Mouse (Mus musculus): Measurements from ENCODE around the gene Mtrr. TPM values are rescaled to one million over a fixed set of nuclear protein-coding genes. Genes with fewer than 3 reads are reported as not detected.

Gene Mtrr
- total RNA-seq (2021): 10 to 100 TPM; 16.0 to 16.9 TPM

DNA sequence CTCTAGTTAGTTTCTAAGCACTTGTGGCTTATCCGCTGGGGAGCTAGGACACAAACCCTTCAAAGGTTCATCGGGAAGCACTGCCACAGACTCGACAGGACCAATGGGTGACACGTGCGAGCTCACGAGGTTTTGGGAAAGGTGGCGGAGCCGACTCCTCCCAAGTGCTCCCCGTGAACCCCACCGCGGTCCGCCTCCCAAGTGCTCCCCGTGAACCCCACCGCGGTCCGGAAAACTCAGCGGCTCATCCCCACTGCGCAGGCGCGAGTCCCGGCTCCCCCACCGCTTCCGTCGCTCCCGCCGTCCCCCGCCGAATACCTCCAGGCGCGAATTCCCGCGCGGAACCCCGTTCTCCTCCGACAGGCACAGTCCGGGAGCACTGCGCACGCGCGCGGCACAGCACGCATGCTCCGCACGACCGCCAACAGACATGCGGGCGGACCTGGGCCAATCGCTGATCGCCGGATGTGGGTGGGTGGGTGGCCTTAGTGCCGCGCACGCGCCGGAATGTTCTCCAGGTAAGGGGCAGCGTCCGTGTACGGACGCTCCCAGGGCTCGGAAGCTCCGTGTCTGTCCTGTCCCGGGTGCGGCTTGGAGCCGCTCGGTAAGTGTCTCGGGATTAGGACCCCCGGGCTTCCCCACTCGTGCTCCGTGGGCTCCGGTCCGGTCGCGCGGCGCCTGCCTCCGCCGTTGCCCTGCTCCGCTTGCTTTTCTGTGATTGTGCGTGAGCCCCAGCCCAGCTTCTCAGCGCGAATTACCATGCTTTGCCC is at the start of gene Mtrr, which contains the start of gene Fastkd3:
TSS of gene Mtrr (minus strand) at position 403 of the 770 bp plus-strand sequence.
TSS of gene Fastkd3 (plus strand) at position 488 of the 770 bp plus-strand sequence.
- DNase-seq: peak; percentile 99

DNA sequence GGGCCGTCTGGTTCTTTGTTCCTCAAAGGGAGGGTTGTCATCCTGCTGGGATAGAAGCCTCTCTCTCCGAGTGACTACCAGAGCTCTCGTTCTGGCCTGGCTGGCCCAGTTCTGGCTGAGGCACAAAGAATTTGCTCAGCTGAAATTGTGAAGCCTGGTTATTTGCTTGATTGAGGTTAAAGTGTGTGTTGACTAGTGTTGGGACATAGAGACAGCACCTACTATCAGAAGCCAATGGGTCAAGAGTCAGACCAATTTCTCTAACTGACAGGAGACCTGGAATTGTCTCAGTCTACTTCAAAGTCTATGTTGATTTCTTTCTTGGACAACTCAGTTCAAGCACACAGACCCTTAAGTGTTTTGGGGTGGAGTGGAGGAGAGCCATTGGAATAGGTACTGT is 45.1 kb upstream of the Mtrr start:
- DNase-seq: no peak

DNA sequence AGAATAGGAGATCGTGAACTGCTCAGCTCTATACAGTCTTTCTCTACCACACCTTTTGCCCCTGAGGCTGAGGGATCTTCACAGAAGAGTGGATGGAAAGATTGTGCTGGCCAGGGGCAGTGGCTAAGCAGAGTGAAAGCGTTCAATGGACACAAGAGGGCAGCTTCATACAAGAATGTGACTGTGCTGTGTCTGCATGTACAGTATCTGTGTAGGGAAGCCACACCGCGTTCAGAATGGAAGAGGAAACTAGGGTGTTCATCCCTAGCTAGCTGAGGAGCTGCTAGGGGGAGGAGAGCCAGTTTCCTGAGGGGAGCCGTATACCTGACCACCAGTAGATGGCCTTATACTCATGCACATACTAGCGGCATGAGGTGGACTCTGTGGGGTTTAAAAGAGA is 40.8 kb upstream of the Mtrr start:
- DNase-seq: no peak

DNA sequence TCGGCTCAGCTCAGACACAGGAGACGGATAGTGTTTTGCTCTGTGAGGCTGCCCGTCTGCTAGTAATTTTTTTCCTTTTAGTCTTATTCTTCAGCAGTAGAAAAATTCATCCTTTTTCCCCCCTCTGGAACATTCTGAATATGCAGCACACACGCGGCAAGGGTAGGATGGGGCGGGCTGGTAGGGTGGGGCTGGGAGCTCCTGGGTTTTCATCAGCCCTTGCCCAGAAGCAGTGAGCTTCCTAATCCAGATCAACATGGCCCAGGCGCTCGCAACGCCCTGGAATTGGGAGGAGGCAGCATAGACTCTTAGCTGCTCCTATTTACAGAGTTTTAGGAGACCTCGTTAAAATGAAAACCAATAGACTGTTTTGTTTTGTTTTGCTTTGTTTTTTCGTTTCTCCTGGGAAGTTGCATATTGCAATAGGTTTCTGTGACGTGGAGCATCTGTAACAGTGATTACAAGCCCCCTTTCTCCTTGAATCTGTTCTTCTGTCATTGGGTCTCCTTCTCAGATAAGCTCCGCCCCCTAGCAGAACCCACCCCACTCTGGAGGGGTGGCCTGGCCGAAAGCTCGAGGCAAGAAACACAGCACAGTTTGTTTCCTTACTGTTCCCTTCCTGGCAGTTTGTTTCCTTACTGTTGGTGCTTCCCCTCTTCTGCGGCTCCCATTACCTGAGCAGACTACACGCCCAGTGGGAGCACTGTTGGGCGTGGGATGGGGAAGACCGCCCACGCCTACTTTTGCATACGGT is 25.9 kb upstream of the Mtrr start:
- DNase-seq: no peak

DNA sequence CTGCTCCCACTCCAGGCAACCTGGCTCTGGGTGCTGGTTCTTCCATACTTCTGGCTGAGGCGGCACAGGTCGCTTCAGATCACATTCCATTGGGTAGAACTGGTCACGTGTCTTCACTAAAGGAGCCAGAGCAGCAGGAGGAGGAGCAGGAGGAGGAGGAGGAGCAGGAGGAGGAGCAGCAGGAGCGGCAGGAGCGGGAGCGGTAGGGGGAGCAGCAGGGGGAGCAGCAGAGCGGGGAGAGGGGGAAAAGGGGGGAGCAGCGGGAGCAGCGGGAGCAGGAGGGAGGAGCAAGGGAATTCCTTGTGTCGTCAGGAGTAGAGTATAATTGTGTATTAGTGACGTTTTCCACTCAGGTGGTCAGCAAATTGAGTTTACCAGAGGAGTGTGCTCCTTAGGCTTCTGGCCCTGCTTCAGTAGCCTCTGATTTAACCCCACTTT is 23.8 kb upstream of the Mtrr start:
- peak; percentile 13 for DNase-seq

DNA sequence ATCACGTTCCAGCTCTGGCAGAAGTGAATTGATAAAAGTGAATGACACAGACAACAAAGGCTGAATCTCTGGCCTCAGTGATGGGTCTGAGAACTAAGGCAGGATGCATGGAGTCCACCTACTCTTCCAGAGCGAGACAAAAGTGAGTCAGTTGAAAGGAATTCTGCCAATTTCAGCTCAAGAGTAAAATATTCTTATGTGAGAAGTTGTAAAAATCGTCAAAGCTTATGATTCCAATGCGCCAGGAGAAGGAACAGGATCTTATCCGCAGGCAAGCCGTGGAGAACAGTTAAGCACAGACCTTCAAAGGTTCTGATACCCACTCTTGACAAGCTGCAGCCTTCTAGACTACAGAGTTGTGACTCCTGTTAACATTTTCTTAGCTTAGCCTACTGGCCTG is 21.1 kb upstream of the Mtrr start:
- DNase-seq: no peak

DNA sequence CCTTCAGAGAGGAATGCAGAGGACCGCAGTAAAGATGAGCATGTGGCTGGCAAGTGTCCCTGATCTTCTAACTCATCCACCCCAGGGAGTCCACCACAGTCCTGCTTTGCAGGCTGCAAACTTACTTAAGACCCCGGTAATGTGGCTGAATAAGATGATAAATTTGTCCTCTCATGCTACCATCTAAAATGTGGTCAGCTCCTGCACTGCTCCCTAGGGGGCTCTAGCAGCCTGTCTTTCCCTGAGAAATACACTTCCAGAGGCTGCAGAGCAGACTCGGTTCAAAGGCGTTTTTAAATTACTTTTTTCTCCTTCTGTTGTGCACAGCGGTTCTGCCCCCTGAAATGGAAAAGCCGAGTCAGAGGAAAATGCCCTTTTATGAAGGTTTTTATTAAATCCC is 19.2 kb upstream of the Mtrr start:
- DNase-seq: peak; percentile 31

DNA sequence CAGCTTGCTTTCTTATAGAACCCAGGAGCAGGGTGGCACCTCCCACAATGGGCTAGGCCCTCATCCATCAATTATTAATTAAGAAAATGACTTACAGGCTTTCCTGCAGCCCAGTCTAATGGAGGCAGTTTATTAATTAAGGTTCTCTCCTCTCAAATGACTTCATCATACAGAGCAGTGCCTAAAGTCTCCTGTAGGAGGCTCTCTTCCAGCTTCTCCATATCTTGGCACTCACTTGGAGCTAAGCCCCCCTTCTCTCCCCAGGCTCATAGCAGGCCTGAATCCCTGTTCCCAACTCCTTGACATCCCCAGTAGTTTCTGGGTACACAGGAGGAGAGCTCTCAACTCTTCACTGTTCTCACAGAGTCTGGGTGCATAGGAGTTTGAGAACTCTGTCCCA is 17.0 kb upstream of the Mtrr start:
- DNase-seq: no peak

DNA sequence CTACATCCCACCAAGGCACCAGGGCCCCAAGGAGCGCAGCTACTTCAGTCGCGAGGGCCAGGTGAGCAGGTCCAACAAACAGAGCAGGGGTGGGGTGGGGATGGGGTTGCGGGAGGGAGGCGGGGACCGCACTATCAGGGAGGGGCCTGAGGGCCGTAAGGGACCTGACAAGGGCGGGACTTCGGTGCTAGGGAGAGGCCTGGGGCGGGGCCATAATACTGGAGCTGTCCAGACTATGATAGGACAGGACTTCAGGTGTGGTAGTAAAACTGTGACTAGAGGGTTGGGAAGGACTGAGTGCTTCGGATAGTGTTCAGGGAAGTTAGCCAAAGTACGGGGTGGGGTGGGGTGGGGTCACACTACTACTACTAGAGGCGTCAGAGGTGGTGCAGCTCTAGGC is 15.7 kb upstream of the Mtrr start:
- no peak for DNase-seq

DNA sequence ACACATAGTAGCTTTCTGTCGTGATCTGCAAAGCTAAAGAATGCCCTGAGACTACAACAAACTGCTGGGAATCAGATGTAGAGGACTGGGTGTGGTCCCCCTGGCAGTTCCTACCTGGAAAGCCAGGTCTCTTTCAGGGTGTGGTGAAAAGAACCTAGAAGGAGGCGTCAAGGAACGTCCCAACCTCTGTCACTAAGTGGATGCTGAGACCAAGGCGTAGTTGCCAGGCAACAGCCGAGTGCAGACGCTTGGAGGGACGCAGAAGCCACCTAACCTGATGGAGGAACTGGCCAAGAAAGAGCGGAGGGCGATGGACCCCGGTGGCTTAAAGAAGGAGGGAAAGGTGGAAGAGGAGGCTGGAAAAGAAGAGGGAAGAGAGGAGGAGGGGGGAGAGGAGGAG is 15.2 kb upstream of the Mtrr start, which contains the start of gene 1700001L19Rik:
TSS of gene 1700001L19Rik (plus strand) at position 223 of the 400 bp plus-strand sequence.
- DNase-seq: no peak

DNA sequence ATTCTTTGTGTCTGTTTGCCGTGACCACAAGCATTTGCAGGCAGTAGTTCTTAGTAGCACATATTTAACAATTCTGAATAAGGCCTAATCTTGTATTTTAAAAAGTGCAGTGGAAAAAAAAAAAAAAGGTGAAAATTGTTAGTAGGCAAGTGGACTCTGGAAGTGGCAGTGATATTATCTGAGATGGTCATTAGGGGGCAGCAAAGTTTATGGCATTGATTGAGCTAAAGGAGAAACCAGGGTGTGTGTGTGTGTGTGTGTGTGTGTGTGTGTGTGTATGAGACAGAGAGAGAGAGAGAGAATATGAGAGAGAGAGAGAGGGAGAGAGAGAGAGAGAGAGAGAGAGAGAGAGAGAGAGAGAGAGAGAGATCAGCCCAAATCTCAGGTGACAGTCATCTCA is 11.8 kb upstream of the Mtrr start:
- DNase-seq: no peak

DNA sequence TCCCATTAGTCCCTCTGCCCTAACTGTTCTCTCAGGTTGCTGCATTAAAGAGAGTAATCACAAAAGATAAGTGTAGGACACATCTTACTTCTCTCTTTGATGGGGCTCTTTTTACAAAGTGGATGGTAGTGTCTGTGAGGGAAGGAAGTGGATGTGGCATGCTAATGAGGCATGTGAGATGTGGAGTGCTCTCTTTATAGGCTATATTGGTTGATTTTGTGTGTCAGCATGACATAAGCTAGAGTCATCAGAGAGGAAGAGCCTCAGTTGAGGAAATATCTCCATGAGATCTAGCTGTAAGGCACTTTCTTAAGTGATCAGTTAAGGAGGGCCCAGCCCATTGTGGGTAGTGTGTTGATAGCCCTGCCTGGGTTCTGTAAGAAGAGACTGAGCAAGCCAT is 6.4 kb upstream of the Mtrr start:
- DNase-seq: no peak

DNA sequence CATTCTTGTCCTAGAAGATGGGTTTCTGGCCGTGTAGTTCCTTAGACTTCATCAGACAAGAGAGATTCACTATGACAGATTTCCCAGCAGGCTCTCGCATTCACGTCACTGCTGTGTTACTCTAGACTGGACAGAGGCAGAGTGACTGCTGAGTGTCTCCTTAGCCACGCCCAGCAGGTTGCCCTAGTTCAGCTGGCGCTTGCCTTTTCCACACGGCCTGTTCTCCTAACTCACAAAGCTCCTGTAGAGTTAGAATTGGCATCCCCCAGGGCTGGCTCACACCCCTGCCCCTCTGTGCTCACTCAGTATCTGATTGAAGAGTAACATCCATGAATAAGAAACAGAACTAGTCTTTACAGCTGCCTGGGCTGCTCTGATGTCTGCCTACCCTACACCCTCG is 3.5 kb upstream of the Mtrr start:
- no peak for DNase-seq

DNA sequence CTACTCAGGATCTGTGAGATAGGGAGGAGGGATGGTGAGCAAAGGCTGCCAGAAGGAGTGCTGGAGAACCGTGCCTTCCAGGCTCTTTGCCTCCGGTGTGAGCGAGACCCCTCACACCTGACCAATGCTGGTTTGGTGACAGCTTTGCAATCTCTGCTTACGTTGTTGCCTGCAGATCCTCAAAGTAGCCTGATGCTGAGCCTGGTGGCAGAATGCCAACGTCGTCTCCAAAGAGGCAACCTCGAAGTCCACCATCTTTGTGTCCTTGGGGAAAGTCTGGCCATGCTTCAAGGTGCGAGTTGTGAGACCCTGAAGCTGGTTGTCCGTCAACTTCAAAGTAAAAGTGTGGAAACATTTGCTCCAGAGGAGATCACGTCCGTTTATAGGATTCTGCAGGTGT is 2.0 kb upstream of the Mtrr start:
- DNase-seq: no peak

DNA sequence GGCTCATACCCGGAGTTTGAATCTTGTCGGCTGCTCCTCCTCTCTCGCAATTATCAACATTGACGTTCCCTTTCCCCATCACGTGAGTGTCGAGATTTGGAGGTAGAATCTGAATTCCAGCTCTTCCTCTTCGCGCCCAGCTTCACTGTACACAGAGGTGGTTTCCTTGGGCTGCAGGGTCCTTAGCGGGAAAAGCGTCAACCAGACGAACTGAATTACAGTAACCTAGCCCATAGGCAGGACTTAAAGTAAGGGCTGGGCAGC is 500 bp upstream of the Mtrr start:
- DNase-seq: no peak

DNA sequence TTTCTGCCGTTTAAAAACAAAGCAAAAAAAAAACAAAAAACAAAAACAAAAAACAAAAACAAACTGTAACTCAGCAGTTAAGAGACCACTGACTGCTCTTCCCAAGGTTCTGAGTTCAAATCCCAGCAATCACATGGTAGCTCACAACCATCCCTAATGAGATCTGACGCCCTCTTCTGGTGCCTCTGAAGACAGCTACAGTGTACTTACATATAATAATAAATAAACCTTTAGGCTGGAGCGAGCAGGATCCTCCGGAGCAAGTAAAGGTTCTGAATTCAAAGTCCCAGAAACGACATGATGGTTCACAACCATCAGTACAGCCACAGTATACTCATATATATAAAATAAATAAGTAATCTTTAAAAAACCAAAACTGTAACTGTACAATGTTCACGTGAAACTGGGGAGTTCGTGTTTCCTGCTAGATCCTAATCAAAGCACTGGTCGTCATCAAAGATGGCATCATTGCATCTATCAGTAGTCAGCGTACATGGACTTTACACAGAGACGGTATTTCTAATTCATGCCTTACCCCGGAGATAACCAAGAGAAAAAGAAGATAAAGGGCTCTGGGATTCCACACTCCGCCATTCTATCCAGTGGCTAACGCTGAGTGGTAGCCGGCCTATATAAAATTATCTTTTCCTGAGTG is 736 bp downstream of the Mtrr start:
- DNase-seq: no peak

DNA sequence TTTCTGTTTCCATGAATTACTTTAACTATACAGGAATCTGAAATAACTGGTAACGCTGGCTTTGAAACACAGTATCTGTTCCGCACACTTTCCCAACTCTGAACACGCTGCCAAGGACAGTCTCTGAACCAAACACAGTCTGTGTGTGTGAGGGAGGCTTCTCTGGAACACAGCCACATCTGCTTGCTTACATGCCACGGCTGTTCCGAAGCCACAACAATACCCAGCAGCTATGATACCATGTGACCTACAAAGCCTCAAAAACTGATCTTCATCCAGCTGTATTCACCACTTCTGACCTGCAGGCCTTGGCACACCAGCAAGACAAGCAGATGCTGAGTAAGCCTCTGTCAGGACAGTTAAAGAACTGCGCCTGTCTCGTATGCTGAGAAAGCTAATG is 4.0 kb downstream of the Mtrr start:
- DNase-seq: peak; percentile 26

DNA sequence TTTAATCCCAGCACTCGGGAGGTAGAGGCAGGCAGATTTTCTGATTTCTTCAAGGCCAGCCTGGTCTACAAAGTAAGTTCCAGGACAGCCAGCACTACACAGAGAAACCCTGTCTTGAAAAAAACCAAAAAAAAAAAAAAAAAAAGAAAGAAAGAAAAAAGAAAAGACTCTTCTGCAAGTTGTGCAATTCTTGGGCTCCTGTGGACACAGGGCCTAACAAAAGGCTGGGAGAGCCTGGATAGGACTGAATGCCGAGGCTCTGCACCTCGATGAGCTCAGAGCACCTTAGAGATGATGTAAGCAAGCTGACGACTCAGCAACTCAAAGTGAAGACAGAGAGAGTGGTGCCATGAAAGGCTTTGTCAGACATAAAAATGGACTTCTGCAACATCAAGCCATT is 7.6 kb downstream of the Mtrr start:
- no peak for DNase-seq

DNA sequence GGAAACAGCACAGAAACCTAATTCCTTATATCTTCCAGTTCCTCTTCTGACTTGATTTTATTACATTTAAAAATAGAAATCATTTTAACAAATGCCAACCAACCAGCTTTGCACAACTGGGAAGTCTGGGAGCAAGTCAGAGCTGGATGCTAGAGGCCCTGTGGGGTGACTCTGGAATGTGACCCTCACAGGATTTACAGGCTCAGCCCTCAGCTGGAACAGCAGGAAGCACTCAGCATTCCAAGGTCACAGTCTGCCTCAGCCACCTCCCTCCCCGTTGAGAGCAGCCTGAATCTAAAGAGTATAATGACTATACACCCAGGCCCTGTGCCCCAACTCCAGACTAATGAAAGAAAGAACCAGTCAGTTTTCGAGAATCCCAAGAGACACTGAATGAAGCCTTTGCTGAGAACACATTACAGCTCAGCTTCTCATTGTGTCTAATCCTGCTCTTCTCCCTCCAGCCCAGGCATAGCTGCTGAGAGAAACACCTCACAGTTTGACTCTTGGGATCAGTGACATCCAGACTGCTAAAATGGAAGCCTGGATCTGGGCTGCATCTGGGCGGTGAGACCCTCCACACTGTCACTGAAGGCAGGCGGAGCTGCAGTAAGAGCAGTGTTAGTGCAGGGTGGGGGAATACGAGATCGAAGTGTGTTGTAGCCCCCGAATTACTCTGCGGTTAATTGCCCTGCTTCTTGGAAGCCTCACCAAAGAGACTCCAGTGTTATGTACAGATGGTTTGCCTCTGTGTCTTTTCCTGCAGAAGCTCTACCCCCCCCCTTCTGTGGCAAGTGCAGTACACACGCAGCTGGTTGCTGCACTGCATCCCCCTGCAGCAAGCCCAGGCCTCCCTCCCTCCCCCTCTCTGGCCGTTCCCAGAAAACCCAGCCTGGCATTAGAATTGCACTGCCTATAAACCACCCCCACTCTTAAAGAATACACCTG is 8.7 kb downstream of the Mtrr start:
- peak; percentile 25 for DNase-seq

DNA sequence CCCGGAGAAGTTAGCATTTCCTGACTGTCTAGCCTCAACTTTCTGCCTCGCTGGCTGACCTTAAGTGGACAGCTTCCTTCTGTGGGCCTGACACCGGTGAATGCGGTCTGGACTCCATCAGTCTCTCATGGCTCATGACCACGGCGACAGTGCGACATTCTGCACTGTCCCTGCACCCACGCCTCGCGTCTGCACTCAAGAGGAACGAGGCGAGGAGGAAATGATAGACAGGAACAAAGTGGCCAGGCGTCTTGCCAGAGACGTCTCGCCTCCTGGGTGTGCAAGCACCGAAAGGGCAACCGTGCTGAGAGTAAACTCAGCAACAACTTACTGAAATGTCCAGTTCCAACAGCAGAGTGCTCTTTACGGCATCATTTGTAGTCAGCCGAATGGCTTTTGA is 9.7 kb downstream of the Mtrr start:
- DNase-seq: peak; percentile 64

DNA sequence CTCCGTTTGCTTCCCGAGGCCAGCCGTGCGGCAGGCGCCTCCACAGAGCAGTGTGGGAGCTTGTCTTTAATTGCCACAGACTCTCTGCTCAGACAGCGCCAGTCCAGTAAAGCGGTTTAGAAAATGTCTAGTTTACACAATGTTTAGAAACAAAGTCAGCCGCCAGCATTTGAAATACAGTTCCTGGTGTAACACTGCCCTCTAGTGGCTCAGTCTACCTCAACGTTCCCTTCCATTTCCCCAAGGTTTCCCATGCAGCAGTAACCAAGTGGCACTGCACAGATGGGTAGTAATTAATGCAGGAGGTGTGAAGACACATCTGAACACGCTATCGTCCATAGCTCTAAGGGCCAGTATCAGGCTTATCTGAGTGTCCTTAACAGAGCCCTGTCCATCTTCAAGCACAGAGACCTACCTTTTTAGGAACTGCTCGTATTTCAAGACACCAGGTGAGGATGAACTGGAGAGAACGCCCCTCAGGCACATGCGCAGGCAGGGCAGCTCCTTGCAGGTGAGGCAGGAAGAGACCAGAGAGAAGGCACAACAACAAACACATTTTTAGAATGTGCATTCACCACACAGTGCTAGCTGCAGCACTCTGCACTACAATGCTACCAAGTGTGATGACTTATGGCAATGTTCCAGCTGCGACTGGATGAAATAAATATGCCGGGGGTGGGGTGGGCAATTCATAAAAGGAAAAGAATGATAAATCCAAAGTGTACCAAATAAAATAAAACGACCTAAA is 12.2 kb downstream of the Mtrr start:
- peak; percentile 61 for DNase-seq

DNA sequence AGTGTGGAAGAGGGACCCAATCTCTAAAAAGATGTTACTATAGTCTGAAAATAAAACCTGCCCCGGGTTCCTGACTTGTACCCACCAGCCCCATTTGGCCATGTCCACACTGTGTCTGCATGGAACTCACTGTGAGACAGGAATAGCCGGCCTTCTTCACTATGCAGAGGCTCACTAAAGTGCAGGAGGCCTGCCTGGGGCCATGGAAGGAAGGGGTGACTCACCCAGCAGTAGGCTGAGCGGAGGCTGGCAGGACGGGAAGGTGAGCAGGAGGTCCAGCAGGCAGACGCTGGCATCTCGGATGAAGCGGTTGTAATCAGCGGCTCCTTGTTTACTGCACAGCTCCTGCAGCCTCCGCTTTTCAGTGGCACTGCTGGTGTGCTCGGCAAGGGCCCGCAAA is 13.4 kb downstream of the Mtrr start:
- no peak for DNase-seq

All from heart, postnatal 4 days (tissue).